Mouse (Mus musculus) lung, adult 18-20 months (tissue): Measurements from ENCODE around the gene Nxph3.
A peak's percentile ranks its signal among the peaks of the same experiment; 100 is the strongest.
"Not testable (repeated sequence)": the region's sequence is repeated elsewhere in the genome, so short reads cannot be mapped to it uniquely, and the experiment has no call there.

Experiments
- DNase-seq, 2 experiments: peaks; one replicate each; pipeline ENCODE4 v3.0.0; 2022; ENCODE audit warnings: mixed read lengths in 2 of 2

The Nxph3 gene

GRCm38 (mm10) chr11:95517162-95517561, 2.8 kb upstream of the Nxph3 start:
- no peak for DNase-seq

- no peak for DNase-seq
These were observed 2.1 kb upstream of the Nxph3 start for GRCm38 (mm10) chr11:95516491-95516911.

- DNase-seq, result no peak
These were observed 1.3 kb upstream of the Nxph3 start for GRCm38 (mm10) chr11:95515376-95516323.

GRCm38 (mm10) chr11:95513461-95514297, 691 bp downstream of the Nxph3 start:
- no peak for DNase-seq

- no peak for DNase-seq
These were observed 2.0 kb downstream of the Nxph3 start for GRCm38 (mm10) chr11:95512383-95512782.

- DNase-seq, result no peak
These were observed 2.5 kb downstream of the Nxph3 start for GRCm38 (mm10) chr11:95511919-95512318.

- no peak for DNase-seq
These were observed 3.7 kb downstream of the Nxph3 start for GRCm38 (mm10) chr11:95510631-95511030.

GRCm38 (mm10) chr11:95509126-95509717, 5.1 kb downstream of the Nxph3 start:
- DNase-seq, result no peak

- no peak for DNase-seq
These were observed 6.0 kb downstream of the Nxph3 start for GRCm38 (mm10) chr11:95508211-95508926.

- DNase-seq, result no peak
These were observed 6.6 kb downstream of the Nxph3 start for GRCm38 (mm10) chr11:95507785-95508184.

- peak; percentile 32 to 57 for DNase-seq
These were observed 7.2 kb downstream of the Nxph3 start for GRCm38 (mm10) chr11:95507041-95507716.

GRCm38 (mm10) chr11:95504271-95504731, 10.1 kb downstream of the Nxph3 start:
- DNase-seq, result no peak

- peak in 1 of 2 experiments; percentile 48 for DNase-seq
These were observed 10.7 kb downstream of the Nxph3 start for GRCm38 (mm10) chr11:95503581-95504180.

- DNase-seq, result not testable (repeated sequence)
These were observed 12.5 kb downstream of the Nxph3 start for GRCm38 (mm10) chr11:95501826-95502225.

- DNase-seq, result no peak
These were observed 13.5 kb downstream of the Nxph3 start for GRCm38 (mm10) chr11:95500836-95501235.

GRCm38 (mm10) chr11:95500412-95500811, 14.0 kb downstream of the Nxph3 start:
- DNase-seq, result no peak

- no peak for DNase-seq
These were observed 16.4 kb downstream of the Nxph3 start for GRCm38 (mm10) chr11:95497921-95498320.

GRCm38 (mm10) chr11:95495883-95496282, 18.5 kb downstream of the Nxph3 start:
- no peak for DNase-seq

GRCm38 (mm10) chr11:95494374-95494773, 20.0 kb downstream of the Nxph3 start:
- no peak for DNase-seq

- no peak for DNase-seq
These were observed 20.4 kb downstream of the Nxph3 start for GRCm38 (mm10) chr11:95493950-95494349.

GRCm38 (mm10) chr11:95493010-95493409, 21.4 kb downstream of the Nxph3 start:
- no peak for DNase-seq
